Mouse (Mus musculus) C2C12 (cell line): ENCODE measurements around the gene Scg2. TPM values are rescaled to one million over a fixed set of nuclear protein-coding genes. Genes with fewer than 3 reads are reported as not detected.

Experiments
- H3K27me3 ChIP-seq: one replicate; pipeline ENCODE4 v1.6.1; 2011; ENCODE audit not compliant: control insufficient read depth, insufficient read depth, insufficient read length
- H3K36me3 ChIP-seq: one replicate; pipeline ENCODE4 v1.6.1; 2011; ENCODE audit not compliant: control insufficient read depth, insufficient read depth
- H3K4me3 ChIP-seq: one replicate; pipeline ENCODE4 v1.5.1; 2011; ENCODE audit warnings: mild to moderate bottlenecking, control low read depth; ENCODE audit not compliant: poor library complexity, insufficient read depth, severe bottlenecking
- H3K79me2 ChIP-seq: one replicate; pipeline ENCODE4 v1.6.1; 2011; ENCODE audit not compliant: control insufficient read depth, insufficient read depth
- H3K79me3 ChIP-seq: one replicate; pipeline ENCODE4 v1.6.1; 2011; ENCODE audit warnings: low read depth, control low read depth
- H3ac ChIP-seq: one replicate; pipeline ENCODE3; 2011; ENCODE audit warnings: low read depth; ENCODE audit not compliant: control insufficient read depth, insufficient read length
- CEBPB ChIP-seq: IDR thresholded peaks from one replicate; pipeline ENCODE4 v1.6.1; 2011; ENCODE audit warnings: low read depth, mild to moderate bottlenecking, control low read depth, moderate library complexity
- CTCF ChIP-seq: IDR thresholded peaks from one replicate; pipeline ENCODE4 v1.5.1; 2011; ENCODE audit not compliant: control insufficient read depth, insufficient read depth, insufficient read length
- FOSL1 ChIP-seq: IDR thresholded peaks from one replicate; pipeline ENCODE4 v1.8.0; 2011; ENCODE audit warnings: mild to moderate bottlenecking, low read length; ENCODE audit not compliant: poor library complexity, insufficient read depth, severe bottlenecking
- MAX ChIP-seq: IDR thresholded peaks from one replicate; pipeline ENCODE4 v1.6.1; 2011; ENCODE audit warnings: mild to moderate bottlenecking, control low read depth
- MYOD1 ChIP-seq: IDR thresholded peaks from one replicate; pipeline ENCODE4 v1.6.1; 2011; ENCODE audit warnings: low read depth; ENCODE audit not compliant: control insufficient read depth, insufficient read length
- MYOG ChIP-seq: IDR thresholded peaks from one replicate; pipeline ENCODE4 v1.6.1; 2011; ENCODE audit not compliant: control insufficient read depth, insufficient read length; ENCODE audit errors: extremely low read depth
- USF1 ChIP-seq: IDR thresholded peaks from one replicate; pipeline ENCODE4 v1.6.1; 2011; ENCODE audit warnings: low read depth, mild to moderate bottlenecking, control low read depth, moderate library complexity
- long read RNA-seq, 2 experiments: library from polyadenylated mRNA; unstranded; transcript quantifications; one replicate each; pipeline ENCODE4 v2.0.0; 2019 to 2020
- polyA plus RNA-seq: library from polyadenylated mRNA; unstranded; fragments of >200 nt; fragmentation: generic; extraction: Trizol; gene quantifications from one replicate; pipeline ENCODE4 v1.2.1, GENCODE M21; 2012; ENCODE audit warnings: missing spikeins

Gene Scg2
- not detected for polyA plus RNA-seq
- long read RNA-seq, experiment 1: 0 reads
- long read RNA-seq, experiment 2, partial matches to known transcripts: 0 of 2 reads
- long read RNA-seq, experiment 2, other reads (novel, unspliced or antisense): 0 of 2 reads

DNA sequence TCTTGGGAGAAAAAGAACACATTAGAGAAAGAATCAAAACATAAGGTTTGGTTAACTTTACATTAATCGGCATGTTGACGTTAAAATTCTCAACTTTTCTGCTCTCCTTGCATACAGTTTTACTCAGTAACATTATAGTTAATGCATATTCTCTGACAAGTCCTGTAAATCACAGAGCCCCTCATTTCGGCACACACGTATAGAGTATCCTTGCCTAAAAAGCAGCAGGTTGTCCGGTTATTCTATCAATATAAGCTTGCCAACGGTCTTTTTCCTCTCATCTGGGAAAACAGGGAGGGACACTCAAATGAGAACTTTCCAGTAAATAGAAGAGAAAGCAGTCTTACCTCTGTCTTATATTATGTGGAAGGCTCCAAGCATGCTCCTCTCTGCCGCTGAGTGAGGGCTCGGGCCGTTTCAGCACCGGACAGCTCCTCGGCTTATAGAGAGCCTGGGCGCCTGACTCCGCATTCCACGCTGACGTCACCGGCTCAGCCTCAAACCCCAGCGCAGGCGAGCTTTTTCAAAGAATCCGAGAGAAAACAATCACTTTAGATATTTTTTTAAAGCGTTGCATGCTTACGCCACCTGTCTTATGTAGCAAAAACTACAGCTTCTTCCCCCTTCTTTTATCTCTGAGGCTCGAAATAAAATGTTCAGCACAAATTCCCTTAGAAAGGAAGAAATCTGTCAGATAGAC lies at the start of gene Scg2:
Gene Scg2 (minus strand): TSS at position 512 of the 700 bp plus-strand sequence.
- TF ChIP-seq MAX (peak; percentile 26), USF1 (no peak), MYOD1 (no peak), FOSL1 (no peak), CEBPB (no peak)
- Histone ChIP-seq H3K36me3 (no peaks in the 10 kb centered on the region), H3K4me3 (no peak within 1 kb of the TSS), H3K79me2 (no peaks in the 10 kb centered on the region), H3ac (no peak within 1 kb of the TSS), H3K27me3 (no peaks in the 10 kb centered on the region), H3K79me3 (no peaks in the 10 kb centered on the region)

DNA sequence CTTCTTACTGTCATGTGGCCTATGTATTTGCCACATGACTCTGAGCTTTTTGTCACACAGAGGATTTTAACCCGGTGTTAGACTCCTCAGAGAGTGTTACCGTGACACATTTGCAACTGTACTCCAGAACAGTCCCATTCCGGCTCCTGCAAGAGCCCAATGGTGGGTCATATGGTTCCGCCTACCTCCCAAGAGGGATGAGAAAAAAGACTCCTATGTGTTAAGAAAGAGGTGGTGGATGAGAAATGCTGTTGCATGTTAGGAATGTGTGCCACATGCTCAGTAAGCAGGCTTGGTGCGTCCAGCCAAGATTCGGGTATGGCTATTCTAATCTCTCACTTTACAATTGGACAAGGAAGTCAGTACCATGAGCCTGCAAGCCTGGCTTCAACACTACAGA lies 45.6 kb upstream of the Scg2 start:
- no peaks in the 10 kb centered on the region for H3K36me3 ChIP-seq
- no peaks in the 10 kb centered on the region for H3K79me3 ChIP-seq
- TF ChIP-seq USF1: no peak
- TF ChIP-seq FOSL1: no peak
- TF ChIP-seq MYOG: no peak
- TF ChIP-seq CTCF: no peak
- no peak for TF ChIP-seq MYOD1
- no peak for TF ChIP-seq MAX
- TF ChIP-seq CEBPB: no peak
- no peak overlapping the region for H3K4me3 ChIP-seq
- no peak overlapping the region for H3ac ChIP-seq
- no peaks in the 10 kb centered on the region for H3K27me3 ChIP-seq
- H3K79me2 ChIP-seq: no peaks in the 10 kb centered on the region

DNA sequence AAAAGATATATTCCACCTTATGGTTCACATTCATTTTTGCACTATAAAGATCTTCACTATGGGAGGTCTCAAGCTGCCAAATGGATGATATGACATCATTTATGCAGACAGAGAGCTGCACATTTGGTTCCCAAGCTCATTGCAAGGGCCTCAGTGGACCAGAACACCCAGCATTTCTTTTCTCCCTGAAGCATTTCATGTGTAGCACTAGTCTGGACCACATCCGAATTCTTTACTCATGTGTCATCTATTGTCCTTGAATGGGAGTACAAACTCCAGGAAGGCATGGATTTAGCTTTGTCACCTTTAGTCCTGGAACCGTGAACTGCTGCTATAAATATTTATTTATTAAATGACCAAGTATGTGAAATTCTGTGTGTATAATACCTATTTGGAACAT lies 30.9 kb upstream of the Scg2 start:
- no peak for TF ChIP-seq CTCF
- no peak for TF ChIP-seq MYOD1
- TF ChIP-seq MYOG: no peak
- no peak for TF ChIP-seq MAX
- TF ChIP-seq FOSL1: no peak
- TF ChIP-seq CEBPB: no peak
- no peak for TF ChIP-seq USF1
- Histone ChIP-seq H3ac (no peak overlapping the region), H3K27me3 (no peaks in the 10 kb centered on the region), H3K79me3 (no peaks in the 10 kb centered on the region), H3K79me2 (no peaks in the 10 kb centered on the region), H3K36me3 (no peaks in the 10 kb centered on the region), H3K4me3 (no peak overlapping the region)

DNA sequence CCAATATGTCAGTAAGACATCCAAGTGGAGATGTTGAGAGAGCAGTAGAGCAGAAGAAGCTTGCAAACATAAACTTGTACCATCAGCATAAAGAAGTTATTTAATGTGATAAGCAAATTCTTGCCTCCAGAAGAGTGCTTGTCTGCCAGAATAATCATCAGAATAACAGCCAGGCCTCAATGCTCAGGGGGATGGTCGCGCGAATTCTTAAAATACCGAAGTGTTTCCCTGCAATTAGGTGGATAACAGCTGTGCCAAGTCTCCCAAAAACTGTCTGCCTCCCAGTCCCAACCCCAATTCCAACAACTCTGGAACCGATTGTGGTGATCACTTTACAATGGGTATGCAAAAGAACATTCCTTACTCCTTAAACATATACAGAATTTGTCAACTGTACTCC lies 30.0 kb upstream of the Scg2 start:
- no peaks in the 10 kb centered on the region for H3K79me2 ChIP-seq
- H3K4me3 ChIP-seq: no peak overlapping the region
- no peaks in the 10 kb centered on the region for H3K36me3 ChIP-seq
- TF ChIP-seq FOSL1: no peak
- TF ChIP-seq MAX: no peak
- peak; percentile 45 for TF ChIP-seq MYOD1
- no peaks in the 10 kb centered on the region for H3K27me3 ChIP-seq
- no peaks in the 10 kb centered on the region for H3K79me3 ChIP-seq
- no peak overlapping the region for H3ac ChIP-seq

DNA sequence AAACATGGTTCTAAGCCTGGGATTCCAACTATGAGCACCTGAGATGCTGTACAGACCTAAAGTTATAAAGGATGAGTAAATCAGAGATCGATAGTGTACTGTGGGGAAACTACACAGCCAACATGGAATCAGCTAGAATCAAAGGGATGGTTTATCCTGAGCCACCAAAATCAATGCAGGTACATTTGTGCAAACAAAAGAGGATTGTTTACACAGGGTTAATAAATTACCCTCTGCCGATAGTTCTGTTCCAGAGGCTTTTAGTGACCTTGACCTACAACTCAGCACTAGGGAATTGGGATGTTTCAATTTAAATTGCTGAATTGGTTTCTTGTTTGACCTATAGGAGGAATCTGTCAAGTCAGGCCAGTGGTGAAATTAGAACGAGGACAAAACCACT lies 26.7 kb upstream of the Scg2 start:
- H3K4me3 ChIP-seq: no peak overlapping the region
- no peak for TF ChIP-seq USF1
- TF ChIP-seq CEBPB: no peak
- no peak for TF ChIP-seq FOSL1
- no peak for TF ChIP-seq CTCF
- TF ChIP-seq MAX: no peak
- TF ChIP-seq MYOG: no peak
- TF ChIP-seq MYOD1: no peak

DNA sequence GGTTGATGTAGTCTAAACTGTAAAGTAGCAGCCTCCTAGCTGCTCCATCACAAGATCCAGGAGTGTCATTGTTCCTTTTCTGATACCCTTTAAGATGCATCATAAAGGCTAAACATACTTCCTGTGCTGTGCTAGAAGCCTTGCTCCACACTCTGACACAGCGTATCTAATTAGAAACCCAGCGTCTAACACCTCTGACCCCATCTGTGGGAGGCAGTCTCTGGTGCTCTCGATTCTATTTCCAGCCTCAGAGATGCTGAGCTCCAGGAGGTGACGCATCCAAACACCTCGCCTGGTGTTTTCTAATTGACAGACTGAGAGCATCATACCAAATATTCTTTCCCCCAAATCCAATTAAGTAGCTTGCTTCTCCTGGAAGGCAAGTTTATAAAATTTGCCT lies 18.6 kb upstream of the Scg2 start:
- Histone ChIP-seq H3K79me3 (no peaks in the 10 kb centered on the region), H3K4me3 (no peak overlapping the region), H3ac (no peak overlapping the region), H3K79me2 (no peaks in the 10 kb centered on the region), H3K36me3 (no peaks in the 10 kb centered on the region), H3K27me3 (no peaks in the 10 kb centered on the region)
- TF ChIP-seq FOSL1 (no peak), MYOG (no peak), CEBPB (no peak), MYOD1 (no peak), MAX (no peak), CTCF (no peak), USF1 (no peak)

More for the DNA sequence above, 26.7 kb upstream of the Scg2 start:
- no peaks in the 10 kb centered on the region for H3K79me3 ChIP-seq
- H3K27me3 ChIP-seq: no peaks in the 10 kb centered on the region
- H3K36me3 ChIP-seq: no peaks in the 10 kb centered on the region
- no peaks in the 10 kb centered on the region for H3K79me2 ChIP-seq
- no peak overlapping the region for H3ac ChIP-seq
